Mouse (Mus musculus) heart, embryonic 16.5 days (tissue): ENCODE measurements around the gene Kidins220. TPM values are rescaled to one million over a fixed set of nuclear protein-coding genes. Genes with fewer than 3 reads are reported as not detected.

Source experiments
- ATAC-seq: fragments of 200-750 bp; cut with Nextera tagmentation; replicated peaks from 2 replicates; pipeline ENCODE4 v1.8.0; 2017; ENCODE audit warnings: moderate number of reproducible peaks; ENCODE audit not compliant: insufficient read depth, low FRiP score; ENCODE audit errors: extremely low read depth
- H3K27ac ChIP-seq: fragments of 300-500 bp; sonication (generic); 2 replicates; pipeline ENCODE4 v1.5.1; 2014; ENCODE audit warnings: mild to moderate bottlenecking, low read length, control low read depth, moderate library complexity
- H3K27me3 ChIP-seq: fragments of 300-500 bp; sonication (generic); 2 replicates; pipeline ENCODE4 v1.6.1; 2014; ENCODE audit warnings: low read length, mixed read lengths; ENCODE audit not compliant: control insufficient read depth, insufficient read depth
- H3K36me3 ChIP-seq: fragments of 300-500 bp; sonication (generic); 2 replicates; pipeline ENCODE4 v1.6.1; 2014; ENCODE audit not compliant: control insufficient read depth, insufficient read depth
- H3K4me1 ChIP-seq: fragments of 300-500 bp; sonication (generic); 2 replicates; pipeline ENCODE4 v1.6.1; 2014; ENCODE audit warnings: low read length, mixed read lengths; ENCODE audit not compliant: control insufficient read depth, insufficient read depth
- H3K4me2 ChIP-seq: fragments of 300-500 bp; sonication (generic); 2 replicates; pipeline ENCODE4 v1.6.1; 2014; ENCODE audit warnings: low read depth, mild to moderate bottlenecking, control low read depth, low read length
- H3K4me3 ChIP-seq: fragments of 300-500 bp; sonication (generic); 2 replicates; pipeline ENCODE4 v1.5.1; 2014; ENCODE audit warnings: mild to moderate bottlenecking, control low read depth, low read length
- H3K9ac ChIP-seq: fragments of 300-500 bp; sonication (generic); 2 replicates; pipeline ENCODE4 v1.6.1; 2014; ENCODE audit warnings: low read length, control low read depth
- H3K9me3 ChIP-seq: fragments of 300-500 bp; sonication (generic); replicated peaks from 2 replicates; pipeline ENCODE4 v1.6.1; 2016; ENCODE audit warnings: low read length; ENCODE audit not compliant: control insufficient read depth
- WGBS: fragments of 180-500 bp; shearing (Covaris S2); extraction: QIAGEN DNeasy Blood & Tissue Kit; methylation state at CpG from one replicate; pipeline ENCODE4 v1.1.7; 2014; 5-methylcytosine and 5-hydroxymethylcytosine counted together
- polyA plus RNA-seq: library from polyadenylated mRNA; unstranded; fragments of >200 nt; fragmentation: Nextera tagmentation; extraction: Ambion mirVana; gene quantifications from 2 replicates; pipeline ENCODE4 v1.2.1, GENCODE M21; 2015

Kidins220 gene
- polyA plus RNA-seq, 1 experiment from 2014 or later = 35.5 TPM

DNA sequence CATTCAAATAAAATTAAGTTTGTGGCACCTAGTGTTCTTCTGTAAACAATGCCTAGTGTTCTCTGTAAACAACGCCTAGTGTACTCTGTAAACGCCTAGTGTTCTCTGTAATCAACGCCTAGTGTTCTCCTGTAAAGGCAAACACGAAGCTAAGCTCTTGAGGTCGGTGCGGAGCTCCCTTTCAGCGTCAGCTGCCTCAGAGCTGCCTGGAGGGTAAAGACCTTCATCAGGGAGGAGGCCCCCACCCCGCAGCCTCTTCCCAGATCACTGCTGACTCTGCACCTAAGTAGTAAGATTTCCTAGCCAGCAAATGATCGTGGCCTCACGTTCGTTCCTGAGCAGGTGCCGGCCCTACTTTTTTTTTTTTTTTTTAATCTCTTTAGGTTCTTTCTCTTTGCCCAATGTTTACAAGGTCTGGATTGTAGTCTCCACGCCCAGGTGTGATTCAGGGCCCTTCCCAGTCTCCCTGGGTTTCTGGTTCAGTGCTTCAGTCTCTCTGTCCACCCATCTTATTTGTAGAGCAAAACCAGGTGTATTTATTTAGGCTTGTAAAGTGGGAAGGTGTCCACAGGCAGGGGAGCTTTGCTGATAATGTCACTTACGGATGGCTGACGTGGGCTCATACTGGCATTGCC lies 37.1 kb downstream of the Kidins220 start:
- 68% methylated on average over 15 of the region's 15 CpGs for WGBS
- no peak for ATAC-seq
- peaks cover 63% of the 10 kb centered on the region for H3K36me3 ChIP-seq

DNA sequence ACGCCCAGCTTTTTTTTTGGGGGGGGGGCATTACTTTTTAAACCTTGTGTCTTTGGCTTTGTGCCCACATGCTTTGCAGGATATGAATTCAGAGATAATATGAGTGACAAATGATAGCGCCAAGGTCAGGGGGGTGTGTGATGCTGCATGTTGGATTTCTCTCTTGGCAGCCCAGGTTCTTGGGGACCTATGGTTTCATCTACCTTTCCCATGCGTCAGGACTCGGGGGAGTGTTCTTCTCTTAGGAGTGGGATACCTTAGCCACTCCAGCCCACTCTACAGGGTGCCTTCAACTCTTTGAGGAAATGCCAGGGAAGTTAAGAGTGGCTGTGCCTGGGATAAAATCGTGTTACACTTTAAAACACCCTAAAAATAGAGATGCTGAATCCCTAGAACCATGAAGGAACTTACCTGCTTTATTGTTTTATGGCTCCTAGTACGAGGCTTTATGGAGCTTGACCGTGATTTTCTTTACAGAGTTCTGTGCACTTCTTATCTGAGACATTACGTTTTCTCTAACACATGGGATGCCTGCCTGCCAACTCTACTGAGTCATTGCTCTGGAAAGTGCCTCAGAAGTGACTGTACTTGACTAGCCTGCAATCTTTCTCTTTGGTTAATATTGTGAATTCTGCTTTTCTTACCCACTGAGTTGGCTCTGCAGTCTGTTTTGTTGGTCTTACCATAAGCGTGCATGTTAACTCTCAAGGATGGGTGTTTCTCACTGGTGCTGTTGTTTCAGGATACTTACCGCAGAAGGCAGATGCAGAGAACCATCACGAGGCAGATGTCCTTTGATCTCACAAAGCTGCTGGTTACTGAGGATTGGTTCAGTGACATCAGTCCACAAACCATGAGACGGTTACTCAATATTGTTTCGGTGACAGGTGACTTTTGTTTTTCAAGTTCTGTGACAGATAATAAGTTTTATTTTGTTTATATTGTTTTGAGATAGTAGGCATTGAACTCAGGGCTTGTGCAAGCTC lies 38.1 kb downstream of the Kidins220 start:
- Histone ChIP-seq H3K27me3 (no peaks in the 10 kb centered on the region), H3K27ac (peak overlapping the region; percentile 70), H3K36me3 (peaks cover 65% of the 10 kb centered on the region), H3K9ac (no peak overlapping the region), H3K4me1 (peaks cover 14% of the 10 kb centered on the region), H3K4me3 (no peak overlapping the region), H3K4me2 (0 out of 2 replicates have a peak overlapping the region, but pooled peaks have one; percentile 5), H3K9me3 (no peaks in the 10 kb centered on the region)
- peak; percentile 64; the same call in 1 of the 2 replicates for ATAC-seq
- WGBS = 53% methylated on average over 13 of the region's 13 CpGs

More for the DNA sequence above, 37.1 kb downstream of the Kidins220 start:
- Histone ChIP-seq H3K4me3 (no peak overlapping the region), H3K9ac (no peak overlapping the region), H3K4me2 (no peak overlapping the region), H3K27ac (peak overlapping the region; percentile 45; the same call in 1 of the 2 replicates), H3K27me3 (no peaks in the 10 kb centered on the region), H3K4me1 (peaks cover 14% of the 10 kb centered on the region), H3K9me3 (no peaks in the 10 kb centered on the region)

DNA sequence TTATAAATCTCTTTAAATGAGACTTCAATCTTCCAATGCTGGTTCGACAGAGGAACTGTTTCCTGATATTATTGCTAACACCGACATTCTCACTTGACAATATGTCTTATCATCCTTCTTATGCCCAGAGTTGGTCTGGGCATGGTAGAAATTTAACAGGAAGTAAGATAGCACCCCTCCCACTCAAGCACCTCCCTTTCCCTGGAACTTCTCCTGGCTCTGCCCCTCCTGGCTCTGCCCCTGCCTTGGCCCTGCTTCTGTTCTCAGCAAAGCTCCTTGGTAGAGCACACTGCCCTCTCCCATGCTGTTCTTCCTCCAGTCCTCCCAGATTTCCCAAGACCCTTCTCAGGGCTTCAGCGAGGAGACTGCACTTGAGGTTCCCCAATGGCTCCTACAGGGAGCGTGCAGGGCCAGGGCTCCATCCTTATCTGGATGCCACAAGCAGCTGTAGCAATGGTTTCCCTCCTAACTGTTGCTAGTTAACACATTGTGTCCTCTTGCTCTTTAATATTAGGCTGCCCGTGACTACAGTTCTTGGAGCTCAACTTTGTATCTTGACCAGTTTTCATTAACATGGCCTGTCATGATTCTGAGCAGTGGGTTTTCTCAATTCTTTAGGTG lies 39.7 kb downstream of the Kidins220 start:
- no peaks in the 10 kb centered on the region for H3K9me3 ChIP-seq
- H3K27me3 ChIP-seq = no peaks in the 10 kb centered on the region
- H3K4me3 ChIP-seq = no peak overlapping the region
- H3K4me1 ChIP-seq = peaks cover 14% of the 10 kb centered on the region
- H3K36me3 ChIP-seq = peaks cover 62% of the 10 kb centered on the region
- H3K9ac ChIP-seq = no peak overlapping the region
- no peak overlapping the region for H3K27ac ChIP-seq
- H3K4me2 ChIP-seq = no peak overlapping the region
- WGBS = 83% methylated on average over 5 of the region's 5 CpGs
- no peak for ATAC-seq

DNA sequence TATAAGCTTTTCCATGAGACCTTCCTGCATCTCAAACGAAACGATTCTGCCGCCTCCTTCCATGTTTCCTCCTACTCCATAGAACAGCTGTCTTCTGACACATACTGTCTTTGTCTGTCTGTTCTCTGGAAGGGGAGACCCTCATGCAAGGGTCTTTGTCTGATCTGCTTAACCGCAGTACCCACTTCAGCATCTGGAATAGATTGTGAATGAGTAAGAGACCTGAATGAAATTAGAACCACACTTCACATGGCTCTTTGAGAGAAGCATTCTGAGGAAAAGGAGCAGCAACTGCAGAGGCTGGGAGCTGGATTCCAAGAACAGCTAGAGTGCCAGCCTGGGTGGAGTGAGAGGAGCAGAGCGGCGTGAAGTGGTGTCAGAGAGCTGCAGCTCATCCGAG lies 40.2 kb downstream of the Kidins220 start:
- no peak overlapping the region for H3K27ac ChIP-seq
- H3K4me3 ChIP-seq = no peak overlapping the region
- H3K9me3 ChIP-seq = no peaks in the 10 kb centered on the region
- no peak overlapping the region for H3K9ac ChIP-seq
- H3K4me1 ChIP-seq = peaks cover 14% of the 10 kb centered on the region
- H3K4me2 ChIP-seq = no peak overlapping the region
- ATAC-seq = no peak
- H3K27me3 ChIP-seq = no peaks in the 10 kb centered on the region
- WGBS = 95% methylated on average over 7 of the region's 7 CpGs
- peaks cover 59% of the 10 kb centered on the region for H3K36me3 ChIP-seq

DNA sequence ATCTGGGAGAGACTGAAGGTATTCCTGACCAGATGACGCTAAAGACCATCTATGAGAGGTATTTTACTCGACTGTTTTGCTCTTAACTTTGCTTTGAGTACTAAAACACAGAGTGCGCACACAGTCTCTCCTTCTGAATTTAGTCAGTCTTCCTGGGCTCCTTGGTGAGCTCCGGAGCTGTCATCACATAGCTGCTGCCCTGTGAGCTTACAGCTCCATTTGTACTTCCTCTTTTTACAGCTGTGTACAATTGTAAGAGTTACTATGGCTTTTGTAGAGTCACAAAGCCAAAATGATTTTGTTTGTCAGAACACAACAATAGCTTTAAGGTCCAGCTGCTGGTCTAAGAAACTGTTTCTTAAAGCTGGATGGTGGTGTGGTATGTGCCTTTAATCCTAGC lies 42.3 kb downstream of the Kidins220 start:
- ATAC-seq = no peak
- WGBS = 70% methylated on average over 4 of the region's 4 CpGs

DNA sequence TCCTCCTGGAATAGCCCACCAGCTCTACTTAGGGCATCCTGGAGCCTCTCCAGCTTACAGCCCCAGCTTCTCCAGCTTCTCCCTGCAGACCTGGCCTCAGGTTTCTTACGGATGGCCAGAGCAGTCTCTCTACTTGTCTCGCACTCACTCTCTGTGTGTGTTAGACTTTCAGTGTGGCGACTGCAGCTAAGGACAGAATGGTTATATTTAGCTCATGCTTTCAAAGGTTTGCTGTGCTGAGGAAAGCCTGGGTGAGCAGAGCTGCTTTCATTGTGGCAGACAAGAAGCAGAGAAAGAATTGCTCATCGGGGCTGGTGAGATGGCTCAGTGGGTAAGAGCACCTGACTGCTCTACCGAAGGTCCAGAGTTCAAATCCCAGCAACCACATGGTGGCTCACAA lies 46.3 kb downstream of the Kidins220 start:
- ATAC-seq = peak; percentile 87
- H3K36me3 ChIP-seq = peaks cover 24% of the 10 kb centered on the region
- H3K4me3 ChIP-seq = no peak overlapping the region
- H3K4me1 ChIP-seq = 0 out of 2 replicates have a peak, but pooled peaks cover 5% of the 10 kb centered on the region
- peak overlapping the region; percentile 46 for H3K27ac ChIP-seq
- no peaks in the 10 kb centered on the region for H3K9me3 ChIP-seq
- H3K4me2 ChIP-seq = no peak overlapping the region
- no peak overlapping the region for H3K9ac ChIP-seq
- no peaks in the 10 kb centered on the region for H3K27me3 ChIP-seq
- 33% methylated on average over 5 of the region's 5 CpGs for WGBS

More for the DNA sequence above, 42.3 kb downstream of the Kidins220 start:
- Histone ChIP-seq H3K27ac (no peak overlapping the region), H3K4me2 (no peak overlapping the region), H3K36me3 (peaks cover 45% of the 10 kb centered on the region), H3K4me1 (peaks cover 19% of the 10 kb centered on the region), H3K4me3 (no peak overlapping the region), H3K9me3 (no peaks in the 10 kb centered on the region), H3K27me3 (no peaks in the 10 kb centered on the region), H3K9ac (no peak overlapping the region)

DNA sequence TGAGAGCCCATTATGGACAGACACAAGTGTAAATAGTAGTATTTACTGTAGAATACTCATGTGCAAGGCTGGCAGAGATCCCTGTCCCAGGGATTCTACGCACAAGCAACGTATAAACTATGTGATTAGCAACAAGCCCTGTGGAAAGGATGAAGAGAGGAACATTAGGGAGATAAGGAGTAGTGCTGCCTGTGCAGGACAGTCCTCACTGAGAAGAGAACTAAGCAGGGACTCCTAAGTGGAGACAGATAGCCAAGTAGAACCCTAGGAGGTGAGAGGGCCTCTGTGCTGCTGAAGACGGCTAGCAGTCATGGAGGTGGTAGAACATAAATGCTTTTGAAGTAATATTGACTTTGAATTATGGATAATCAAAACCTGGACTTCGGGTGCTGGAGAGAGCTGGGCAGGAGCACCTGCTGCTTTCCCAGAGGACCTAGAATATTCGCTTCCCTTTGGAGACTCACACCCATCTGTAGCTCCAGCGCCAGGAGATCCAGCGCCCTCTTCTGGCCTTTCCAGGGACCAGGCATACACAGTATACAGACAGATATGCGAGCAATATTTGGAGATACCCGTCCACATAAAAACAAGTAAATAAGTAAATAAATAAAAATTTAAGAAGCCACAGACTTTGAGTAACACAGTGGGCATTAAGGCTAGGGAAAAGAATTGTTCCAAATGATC lies 50.3 kb downstream of the Kidins220 start:
- WGBS = 52% methylated on average over 9 of the region's 9 CpGs
- Histone ChIP-seq H3K9me3 (no peaks in the 10 kb centered on the region), H3K27ac (no peak overlapping the region), H3K9ac (no peak overlapping the region), H3K36me3 (0 out of 2 replicates have a peak, but pooled peaks cover 2% of the 10 kb centered on the region), H3K27me3 (no peaks in the 10 kb centered on the region), H3K4me1 (peaks cover 8% of the 10 kb centered on the region; the same call in 1 of the 2 replicates), H3K4me2 (no peak overlapping the region), H3K4me3 (no peak overlapping the region)
- no peak for ATAC-seq

DNA sequence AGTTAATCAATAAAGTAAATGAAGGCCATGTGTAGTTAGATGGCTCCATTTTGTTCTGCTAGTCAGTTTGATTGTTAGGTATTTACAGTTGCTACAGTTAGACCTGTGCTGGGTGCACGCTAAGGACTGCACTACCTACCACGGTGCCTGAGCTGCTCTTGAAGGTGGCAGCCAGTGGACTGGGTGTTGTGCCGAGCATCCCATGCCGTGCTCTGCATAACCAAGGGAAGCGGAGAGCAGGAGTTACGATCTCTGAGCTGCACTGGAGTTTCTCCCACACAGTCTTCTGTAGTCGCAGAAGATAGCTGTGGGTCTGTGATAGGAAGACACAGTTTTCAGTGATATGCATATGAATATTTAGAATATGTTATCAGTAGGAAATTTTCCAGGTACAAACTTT lies 51.6 kb downstream of the Kidins220 start:
- no peak for ATAC-seq
- Histone ChIP-seq H3K4me3 (no peak overlapping the region), H3K9ac (no peak overlapping the region), H3K9me3 (no peaks in the 10 kb centered on the region), H3K4me1 (peaks cover 5% of the 10 kb centered on the region; the same call in 1 of the 2 replicates), H3K4me2 (no peak overlapping the region), H3K36me3 (peaks cover 8% of the 10 kb centered on the region), H3K27me3 (no peaks in the 10 kb centered on the region), H3K27ac (no peak overlapping the region)
- 82% methylated on average over 7 of the region's 7 CpGs for WGBS
